Mouse (Mus musculus) urinary bladder, postnatal 36 days (tissue): Measurements from ENCODE around the gene Foxa3.

ENCODE experiments used
- DNase-seq, 2 experiments: peaks; one replicate each; pipeline ENCODE4 v3.0.0; 2022; ENCODE audit warnings: low spot score in 2 of 2, mixed read lengths in 1 of 2

Foxa3 gene

GRCm38 (mm10) chr7:19024581-19025255 is 1.4 kb upstream of the Foxa3 start:
- no peak for DNase-seq

GRCm38 (mm10) chr7:19024096-19024506 is 763 bp upstream of the Foxa3 start, which contains the start of gene Sympk:
Gene Sympk, plus strand, starts transcription at chr7:19024377.
- peak; percentile 92 to 96 for DNase-seq

GRCm38 (mm10) chr7:19022189-19022958 is 964 bp downstream of the Foxa3 start:
- DNase-seq = no peak

- no peak for DNase-seq
Observed at GRCm38 (mm10) chr7:19021048-19021447, 2.3 kb downstream of the Foxa3 start.

GRCm38 (mm10) chr7:19017909-19018308 is 5.4 kb downstream of the Foxa3 start:
- no peak for DNase-seq

DNA sequence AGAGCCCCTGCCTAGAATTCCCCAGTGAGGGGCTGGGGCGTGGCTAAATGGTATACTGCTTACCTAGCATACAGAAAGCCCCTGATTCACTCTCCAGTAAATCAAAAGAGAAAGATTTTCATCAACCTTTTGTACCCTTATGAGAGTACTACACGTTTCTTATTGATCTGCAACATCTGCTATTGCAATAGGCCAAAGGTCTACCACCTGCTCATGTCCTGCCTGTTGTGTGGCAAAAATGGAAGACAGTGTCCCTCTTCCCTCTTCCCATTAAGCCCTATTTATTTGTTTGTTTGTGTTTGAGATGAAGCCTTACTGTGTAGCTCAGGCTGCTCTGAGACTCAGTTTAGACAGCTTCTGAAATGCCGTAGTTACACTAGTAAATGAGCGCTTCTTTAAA is 7.3 kb downstream of the Foxa3 start:
- DNase-seq = no peak

GRCm38 (mm10) chr7:19014452-19014851 is 8.9 kb downstream of the Foxa3 start:
- DNase-seq = no peak

GRCm38 (mm10) chr7:19012882-19013281 is 10.5 kb downstream of the Foxa3 start:
- no peak for DNase-seq

DNA sequence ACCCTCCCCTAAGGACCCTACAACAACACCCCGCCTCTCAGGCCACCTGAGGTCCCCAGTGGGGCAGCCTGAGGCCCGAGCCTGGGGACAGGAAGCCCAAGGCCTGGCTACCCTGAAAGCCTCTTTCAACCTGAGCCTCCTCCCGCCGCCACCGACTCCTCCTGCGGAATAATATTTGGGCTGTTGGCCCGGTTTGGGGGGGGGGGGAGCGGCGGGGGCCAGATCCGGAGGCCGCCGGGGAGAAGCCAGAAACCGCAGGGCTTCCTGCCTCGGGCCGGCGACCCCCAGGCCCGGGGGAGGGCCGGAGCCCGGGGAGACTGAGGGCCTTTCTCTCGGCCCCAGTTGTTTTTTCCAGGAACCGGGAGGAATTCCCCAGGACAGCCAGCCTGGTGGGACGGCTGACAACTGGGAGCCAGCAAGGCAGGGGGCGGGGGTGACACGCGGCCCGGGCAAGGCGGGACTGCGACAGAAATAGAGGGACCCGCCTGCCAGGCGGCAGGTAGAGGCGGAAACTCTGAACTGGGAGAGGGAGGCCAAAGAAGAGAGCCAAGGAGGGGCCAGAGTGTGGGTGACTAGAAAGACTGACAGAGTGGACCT is 11.2 kb downstream of the Foxa3 start:
- DNase-seq = no peak

DNA sequence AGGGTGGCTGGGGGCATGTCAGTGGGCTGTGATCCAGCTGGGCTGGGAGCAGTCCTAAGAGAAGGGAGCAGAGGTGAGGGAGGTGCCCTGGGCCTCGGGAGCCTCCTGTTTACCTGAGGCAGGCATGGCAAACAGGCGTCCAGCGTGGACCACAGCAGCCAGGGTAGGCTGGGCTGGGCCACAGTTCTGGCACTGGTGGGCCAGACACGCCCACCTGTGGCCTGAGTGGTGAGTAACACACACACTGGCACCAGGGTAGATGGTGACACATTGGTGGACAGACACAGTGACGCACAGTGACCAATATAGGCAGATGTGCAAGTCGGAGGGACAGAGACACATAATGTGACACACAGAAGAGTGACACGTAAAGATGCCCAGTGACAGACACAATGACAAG is 12.8 kb downstream of the Foxa3 start:
- no peak for DNase-seq

- no peak for DNase-seq
Observed at GRCm38 (mm10) chr7:19007026-19007977, 16.0 kb downstream of the Foxa3 start.

- DNase-seq = peak; percentile 79 to 83
Observed at GRCm38 (mm10) chr7:19006476-19006875, 16.9 kb downstream of the Foxa3 start.

- no peak for DNase-seq
Observed at GRCm38 (mm10) chr7:19005417-19006121, 17.8 kb downstream of the Foxa3 start.

- no peak for DNase-seq
Observed at GRCm38 (mm10) chr7:19004631-19005079, 18.7 kb downstream of the Foxa3 start.

- DNase-seq = peak; percentile 93
Observed at GRCm38 (mm10) chr7:19003902-19004630, 19.3 kb downstream of the Foxa3 start, which contains the start of gene Irf2bp1. Gene Irf2bp1, plus strand, starts transcription at chr7:19004044.

- DNase-seq = peak; percentile 65 to 67
Observed at GRCm38 (mm10) chr7:19002848-19003498, 20.4 kb downstream of the Foxa3 start.

GRCm38 (mm10) chr7:19002115-19002514 is 21.2 kb downstream of the Foxa3 start:
- DNase-seq = no peak

- no peak for DNase-seq
Observed at GRCm38 (mm10) chr7:19001807-19002085, 21.6 kb downstream of the Foxa3 start.

GRCm38 (mm10) chr7:19001066-19001806 is 22.1 kb downstream of the Foxa3 start:
- peak in 1 of 2 experiments; percentile 67 for DNase-seq
